Mouse (Mus musculus): Measurements from ENCODE around the gene Mcidas. TPM values are rescaled to one million over a fixed set of nuclear protein-coding genes. Genes with fewer than 3 reads are reported as not detected.

The Mcidas gene
- under 1 TPM; 0.02 to 0.08 TPM for polyA plus RNA-seq (2012; fragmentation: generic; extraction: Trizol)

DNA sequence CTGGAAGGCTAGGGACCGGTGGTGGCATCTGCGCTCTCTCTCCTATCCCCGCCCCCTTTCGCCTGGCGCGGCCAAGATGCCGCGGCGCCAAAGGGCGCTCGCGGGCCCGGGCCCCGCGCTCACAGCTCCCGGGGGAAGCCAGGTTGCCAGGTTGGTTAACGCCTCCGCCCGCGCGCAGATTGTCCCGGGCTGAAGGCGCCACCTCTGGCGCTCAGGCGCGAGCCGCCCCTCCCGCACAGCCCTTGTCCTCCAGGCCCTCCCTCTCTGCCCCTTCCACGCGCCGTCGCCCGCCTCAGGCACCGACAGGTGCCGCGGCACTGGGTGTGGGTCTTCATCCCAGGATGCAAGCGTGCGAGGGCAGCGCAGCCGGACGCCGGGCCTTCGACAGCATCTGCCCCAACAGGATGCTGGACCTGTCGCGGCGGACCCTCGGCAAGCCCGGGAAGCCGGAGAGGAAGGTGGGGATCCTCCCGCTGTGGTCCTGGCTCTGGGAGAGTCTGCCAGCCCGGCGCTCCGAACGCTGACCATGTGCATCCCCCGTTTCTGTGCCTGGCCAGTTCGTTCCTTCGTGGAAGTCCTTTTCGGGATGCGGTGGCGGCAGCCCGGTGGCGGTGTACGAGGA, at the start of gene Mcidas:
TSS of gene Mcidas (plus strand) at position 315 of the 622 bp plus-strand sequence.

GRCm38 (mm10) chr13:112987532-112987943, 6.1 kb upstream of the Mcidas start, which contains the start of gene Ccno:
Gene Ccno (plus strand): TSS chr13:112987802.

GRCm38 (mm10) chr13:113034950-113035421, 41.3 kb downstream of the Mcidas start, which contains the start of gene Cdc20b:
Gene Cdc20b (plus strand): TSS chr13:113035111.

DNA sequence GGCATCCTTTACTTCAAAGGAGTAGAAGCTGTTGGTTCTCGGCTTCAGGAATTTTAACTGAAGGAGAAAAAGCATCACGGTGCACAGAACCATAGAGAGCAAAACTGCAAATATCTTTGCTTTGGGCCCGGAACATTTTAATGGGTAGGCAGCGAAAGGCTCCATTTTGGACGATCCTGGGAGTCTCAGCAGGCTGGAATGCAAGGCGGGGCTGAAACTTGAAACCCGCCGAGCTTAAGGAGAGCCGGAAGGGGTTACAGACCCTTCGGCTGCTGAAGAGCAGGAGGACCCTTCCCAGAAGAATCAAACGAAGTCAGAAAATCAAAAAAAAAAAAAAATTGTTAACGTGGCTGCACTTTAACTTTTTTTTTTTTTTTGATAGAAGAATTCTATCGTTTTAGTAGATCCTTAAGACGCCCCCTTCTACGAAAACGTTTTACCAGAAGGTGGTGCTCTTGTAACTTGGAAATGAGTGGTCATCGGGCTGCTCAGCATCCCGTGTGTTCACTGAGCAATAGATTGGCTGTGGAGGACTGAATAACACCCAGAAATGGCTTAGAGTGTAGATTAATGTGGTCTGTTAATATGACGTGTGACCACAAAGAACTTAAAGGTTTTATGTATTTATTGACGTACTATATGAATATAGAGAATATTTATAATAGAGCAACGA, 52.7 kb downstream of the Mcidas start, which contains the start of gene Gpx8:
TSS of gene Gpx8 (minus strand) at position 200 of the 673 bp plus-strand sequence.

Other genes starting within 250 kb of the Mcidas start
- 100 to 1,000 TPM in 1 of 2 experiments, 10 to 100 TPM in 1; 32.8 to 197 TPM for gene Plpp1, start 193.1 kb upstream of the Mcidas start, polyA plus RNA-seq (2012; fragmentation: generic; extraction: Trizol)
- 10 to 100 TPM in 1 of 2 experiments, 1 to 10 TPM in 1; 1.5 to 11.5 TPM for gene Mtrex, start 66.4 kb upstream of the Mcidas start, polyA plus RNA-seq (2012; fragmentation: generic; extraction: Trizol)
- 1 to 10 TPM; 1.9 to 8.0 TPM for gene Dhx29, start 66.4 kb upstream of the Mcidas start, polyA plus RNA-seq (2012; fragmentation: generic; extraction: Trizol)
- gene Ccno, start 6.0 kb upstream of the Mcidas start, polyA plus RNA-seq (2012; fragmentation: generic; extraction: Trizol): 1 to 10 TPM; 3.1 to 7.9 TPM
- not detected for gene Cdc20b, start 41.3 kb downstream of the Mcidas start, polyA plus RNA-seq (2012; fragmentation: generic; extraction: Trizol)
- 100 to 1,000 TPM in 1 of 2 experiments, 10 to 100 TPM in 1; 24.6 to 164 TPM for gene Gpx8, start 52.6 kb downstream of the Mcidas start, polyA plus RNA-seq (2012; fragmentation: generic; extraction: Trizol)
- gene Gzma, start 107.1 kb downstream of the Mcidas start, polyA plus RNA-seq (2012; fragmentation: generic; extraction: Trizol): not detected
- gene Esm1, start 215.8 kb downstream of the Mcidas start, polyA plus RNA-seq (2012; fragmentation: generic; extraction: Trizol): 1 to 10 TPM; 6.4 to 6.8 TPM
- under 1 TPM in 1 of 2 experiments, not detected in 1; 0.04 TPM for gene Gzmk, start 232.1 kb downstream of the Mcidas start, polyA plus RNA-seq (2012; fragmentation: generic; extraction: Trizol)